Mouse (Mus musculus): ENCODE results near the gene Sox6. TPM values are rescaled to one million over a fixed set of nuclear protein-coding genes. Genes with fewer than 3 reads are reported as not detected.

The Sox6 gene
- total RNA-seq, 4 experiments from 2014 or later: 22.1 to 37.2 (median 29.9) TPM

GRCm38 (mm10) chr7:115754216-115754615, 284.4 kb downstream of the Sox6 start:
- no peak for DNase-seq (ENCODE audit: low spot score in 2 of 2)

GRCm38 (mm10) chr7:115752121-115752634, 286.4 kb downstream of the Sox6 start:
- DNase-seq (ENCODE audit: low spot score in 2 of 2): no peak

- no peak for DNase-seq (ENCODE audit: low spot score in 2 of 2)
Measured at GRCm38 (mm10) chr7:115751083-115751482, 287.5 kb downstream of the Sox6 start.

- DNase-seq (ENCODE audit: low spot score in 2 of 2): no peak
Measured at GRCm38 (mm10) chr7:115750275-115750825, 288.2 kb downstream of the Sox6 start.

- DNase-seq (ENCODE audit: low spot score in 2 of 2): no peak
Measured at GRCm38 (mm10) chr7:115747541-115747940, 291.1 kb downstream of the Sox6 start.

GRCm38 (mm10) chr7:115745672-115746253, 292.8 kb downstream of the Sox6 start:
- DNase-seq (ENCODE audit: low spot score in 2 of 2): no peak

- DNase-seq (ENCODE audit: low spot score in 2 of 2): no peak
Measured at GRCm38 (mm10) chr7:115734137-115734536, 304.5 kb downstream of the Sox6 start.

- DNase-seq (ENCODE audit: low spot score in 2 of 2): no peak
Measured at GRCm38 (mm10) chr7:115732824-115733223, 305.8 kb downstream of the Sox6 start.

- no peak for DNase-seq (ENCODE audit: low spot score in 2 of 2)
Measured at GRCm38 (mm10) chr7:115726776-115727175, 311.8 kb downstream of the Sox6 start.

GRCm38 (mm10) chr7:115724404-115724803, 314.2 kb downstream of the Sox6 start:
- no peak for DNase-seq (ENCODE audit: low spot score in 2 of 2)

GRCm38 (mm10) chr7:115721624-115722540, 316.7 kb downstream of the Sox6 start:
- DNase-seq (ENCODE audit: low spot score in 2 of 2): peak in 1 of 2 experiments; percentile 3

GRCm38 (mm10) chr7:115719791-115720190, 318.8 kb downstream of the Sox6 start:
- DNase-seq (ENCODE audit: low spot score in 2 of 2): no peak

- no peak for DNase-seq (ENCODE audit: low spot score in 2 of 2)
Measured at GRCm38 (mm10) chr7:115706141-115706540, 332.5 kb downstream of the Sox6 start.

GRCm38 (mm10) chr7:115698105-115698504, 340.5 kb downstream of the Sox6 start:
- DNase-seq (ENCODE audit: low spot score in 2 of 2): no peak

GRCm38 (mm10) chr7:115693206-115693605, 345.4 kb downstream of the Sox6 start:
- no peak for DNase-seq (ENCODE audit: low spot score in 2 of 2)

- no peak for DNase-seq (ENCODE audit: low spot score in 2 of 2)
Measured at GRCm38 (mm10) chr7:115691091-115691490, 347.5 kb downstream of the Sox6 start.

- DNase-seq (ENCODE audit: low spot score in 2 of 2): no peak
Measured at GRCm38 (mm10) chr7:115686687-115687086, 351.9 kb downstream of the Sox6 start.

- no peak for DNase-seq (ENCODE audit: low spot score in 2 of 2)
Measured at GRCm38 (mm10) chr7:115684142-115684541, 354.5 kb downstream of the Sox6 start.

GRCm38 (mm10) chr7:115671749-115672148, 366.8 kb downstream of the Sox6 start:
- no peak for DNase-seq (ENCODE audit: low spot score in 2 of 2)

GRCm38 (mm10) chr7:115671272-115671671, 367.3 kb downstream of the Sox6 start:
- peak in 1 of 2 experiments; percentile 14 for DNase-seq (ENCODE audit: low spot score in 2 of 2)

- DNase-seq (ENCODE audit: low spot score in 2 of 2): no peak
Measured at GRCm38 (mm10) chr7:115669207-115670004, 369.2 kb downstream of the Sox6 start.
